Mouse (Mus musculus) CH12.LX (cell line): Measurements from ENCODE around the gene Thbs4. TPM values are rescaled to one million over a fixed set of nuclear protein-coding genes. Genes with fewer than 3 reads are reported as not detected.
A peak's percentile ranks its signal among the peaks of the same experiment; 100 is the strongest.

Experiments used
- DNase-seq: peaks from one replicate; pipeline ENCODE4 v3.0.0-alpha.2; 2013; ENCODE audit errors: extremely low read depth
- H3K27ac ChIP-seq: 2 replicates; pipeline ENCODE4 v1.5.1; 2012; ENCODE audit warnings: low read depth, mild to moderate bottlenecking, control low read depth, moderate library complexity; ENCODE audit not compliant: insufficient read depth
- H3K27me3 ChIP-seq: replicated peaks from 2 replicates; pipeline ENCODE3; 2012; ENCODE audit warnings: inconsistent platforms
- H3K36me3 ChIP-seq, 2 experiments: replicated peaks in 1 of 2; 2 replicates each; pipeline versions ENCODE3 to v1.6.1; 2012; ENCODE audit warnings: inconsistent platforms in 1 of 2, low read length in 1 of 2, mild to moderate bottlenecking in 1 of 2, mixed read lengths in 1 of 2, moderate library complexity in 1 of 2; ENCODE audit not compliant: control insufficient read depth in 1 of 2, insufficient read depth in 1 of 2
- H3K4me1 ChIP-seq, 2 experiments: 2 replicates each; pipeline ENCODE4 v1.6.1; 2012; ENCODE audit warnings: inconsistent platforms in 1 of 2, moderate library complexity in 1 of 2; ENCODE audit not compliant: insufficient read depth in 2 of 2, control insufficient read depth in 1 of 2
- H3K4me2 ChIP-seq: 2 replicates; pipeline ENCODE4 v1.6.1; 2012; ENCODE audit warnings: low read depth, mild to moderate bottlenecking, control low read depth; ENCODE audit not compliant: poor library complexity, insufficient read depth, severe bottlenecking
- H3K4me3 ChIP-seq, 3 experiments: fragments of 150-350 bp in 1 of 3; sonication (generic) in 1 of 3; replicated peaks in 1 of 3; 2 replicates each; pipeline versions ENCODE3 to v1.5.1; 2011 to 2012; ENCODE audit warnings: low read depth in 2 of 3, low read length in 2 of 3, mild to moderate bottlenecking in 2 of 3, moderate library complexity in 2 of 3, control low read depth in 1 of 3, improper control_type of control experiment in 1 of 3, inconsistent platforms in 1 of 3, mixed read lengths in 1 of 3; ENCODE audit not compliant: poor library complexity in 1 of 3
- H3K79me2 ChIP-seq: replicated peaks from 2 replicates; pipeline ENCODE4 v1.6.1; 2012; ENCODE audit warnings: mild to moderate bottlenecking, moderate library complexity; ENCODE audit not compliant: control insufficient read depth, poor library complexity, insufficient read depth, severe bottlenecking; ENCODE audit errors: extremely low read depth
- H3K9ac ChIP-seq: 2 replicates; pipeline ENCODE4 v1.6.1; 2012; ENCODE audit warnings: low read depth, mild to moderate bottlenecking, control low read depth, moderate library complexity; ENCODE audit not compliant: insufficient read depth
- H3K9me3 ChIP-seq: replicated peaks from 2 replicates; pipeline ENCODE3; 2012; ENCODE audit warnings: low read length, inconsistent platforms, mixed read lengths
- BHLHE40 ChIP-seq: IDR thresholded peaks from 2 replicates; pipeline ENCODE4 v1.6.1; 2011; ENCODE audit warnings: mild to moderate bottlenecking, low read depth, low read length, improper control_type of control experiment
- CHD1 ChIP-seq: IDR thresholded peaks from 2 replicates; pipeline ENCODE4 v1.6.1; 2012; ENCODE audit warnings: low read depth, low read length, improper control_type of control experiment, inconsistent platforms
- CHD2 ChIP-seq: IDR thresholded peaks from 2 replicates; pipeline ENCODE4 v1.6.1; 2011; ENCODE audit warnings: low read length, improper control_type of control experiment
- CTCF ChIP-seq, 2 experiments: IDR thresholded peaks in 1 of 2; conservative IDR thresholded peaks in 1 of 2; 2 replicates each; pipeline ENCODE4 v1.5.1; 2011 to 2012; ENCODE audit warnings: low read depth in 2 of 2, low read length in 2 of 2, improper control_type of control experiment in 1 of 2, inconsistent platforms in 1 of 2, mild to moderate bottlenecking in 1 of 2, moderate library complexity in 1 of 2
- ELF1 ChIP-seq: IDR thresholded peaks from 2 replicates; pipeline ENCODE4 v1.6.1; 2014; ENCODE audit warnings: low read depth, mild to moderate bottlenecking, inconsistent platforms, low read length, improper control_type of control experiment
- EP300 ChIP-seq: IDR thresholded peaks from 2 replicates; pipeline ENCODE4 v1.6.1; 2011; ENCODE audit warnings: low read length, improper control_type of control experiment
- ETS1 ChIP-seq: conservative IDR thresholded peaks from 2 replicates; pipeline ENCODE4 v1.6.1; 2012; ENCODE audit warnings: low read depth, mild to moderate bottlenecking, inconsistent platforms, low read length, improper control_type of control experiment, moderate library complexity
- HCFC1 ChIP-seq: IDR thresholded peaks from 2 replicates; pipeline ENCODE4 v1.6.1; 2012; ENCODE audit warnings: low read depth, mild to moderate bottlenecking, inconsistent platforms, low read length, improper control_type of control experiment
- IRF4 ChIP-seq: IDR thresholded peaks from 2 replicates; pipeline ENCODE4 v1.6.1; 2014; ENCODE audit warnings: low read depth, mild to moderate bottlenecking, inconsistent platforms, low read length, improper control_type of control experiment
- JUN ChIP-seq: IDR thresholded peaks from 2 replicates; pipeline ENCODE4 v1.6.1; 2011; ENCODE audit warnings: low read depth, mild to moderate bottlenecking, low read length, improper control_type of control experiment, moderate library complexity; ENCODE audit not compliant: insufficient read depth
- JUND ChIP-seq: conservative IDR thresholded peaks from 2 replicates; pipeline ENCODE4 v1.6.1; 2011; ENCODE audit warnings: low read depth, low read length, improper control_type of control experiment
- KAT2A ChIP-seq: IDR thresholded peaks from 2 replicates; pipeline ENCODE4 v1.6.1; 2012; ENCODE audit warnings: low read length, improper control_type of control experiment, inconsistent platforms; ENCODE audit not compliant: insufficient replicate concordance
- MAFK ChIP-seq: IDR thresholded peaks from 2 replicates; pipeline ENCODE4 v1.6.1; 2011; ENCODE audit warnings: low read length, improper control_type of control experiment; ENCODE audit not compliant: insufficient replicate concordance
- MAX ChIP-seq: IDR thresholded peaks from 2 replicates; pipeline ENCODE4 v1.6.1; 2011; ENCODE audit warnings: low read length, improper control_type of control experiment
- MAZ ChIP-seq: IDR thresholded peaks from 2 replicates; pipeline ENCODE4 v1.6.1; 2012; ENCODE audit warnings: low read depth, mild to moderate bottlenecking, inconsistent platforms, low read length, improper control_type of control experiment, moderate library complexity
- MEF2A ChIP-seq: IDR thresholded peaks from 2 replicates; pipeline ENCODE4 v1.6.1; 2014; ENCODE audit warnings: low read depth, mild to moderate bottlenecking, inconsistent platforms, low read length, improper control_type of control experiment, borderline replicate concordance
- MXI1 ChIP-seq: IDR thresholded peaks from 2 replicates; pipeline ENCODE4 v1.6.1; 2011; ENCODE audit warnings: mild to moderate bottlenecking, low read depth, low read length, improper control_type of control experiment
- MYC ChIP-seq: IDR thresholded peaks from 2 replicates; pipeline ENCODE4 v1.6.1; 2011; ENCODE audit warnings: low read depth, mild to moderate bottlenecking, improper control_type of control experiment, low read length
- NELFE ChIP-seq: IDR thresholded peaks from 2 replicates; pipeline ENCODE4 v1.6.1; 2011; ENCODE audit warnings: low read depth, low read length, improper control_type of control experiment
- NRF1 ChIP-seq: IDR thresholded peaks from 2 replicates; pipeline ENCODE4 v1.6.1; 2014; ENCODE audit warnings: low read depth, mild to moderate bottlenecking, inconsistent platforms, low read length, improper control_type of control experiment, moderate library complexity
- POLR2AphosphoS2 ChIP-seq: IDR thresholded peaks from 2 replicates; pipeline ENCODE4 v1.6.1; 2011; ENCODE audit warnings: low read depth, low read length, improper control_type of control experiment
- RAD21 ChIP-seq: IDR thresholded peaks from 2 replicates; pipeline ENCODE4 v1.6.1; 2011; ENCODE audit warnings: low read depth, mild to moderate bottlenecking, low read length, improper control_type of control experiment, moderate library complexity
- RCOR1 ChIP-seq: conservative IDR thresholded peaks from 2 replicates; pipeline ENCODE4 v1.6.1; 2012; ENCODE audit warnings: low read depth, mild to moderate bottlenecking, inconsistent platforms, low read length, improper control_type of control experiment
- SIN3A ChIP-seq: IDR thresholded peaks from 2 replicates; pipeline ENCODE4 v1.6.1; 2012; ENCODE audit warnings: low read length, improper control_type of control experiment, inconsistent platforms
- SMC3 ChIP-seq: IDR thresholded peaks from 2 replicates; pipeline ENCODE4 v1.6.1; 2011; ENCODE audit warnings: low read depth, low read length, improper control_type of control experiment
- TBP ChIP-seq: conservative IDR thresholded peaks from 2 replicates; pipeline ENCODE4 v1.6.1; 2011; ENCODE audit warnings: low read depth, low read length, improper control_type of control experiment
- TCF12 ChIP-seq: IDR thresholded peaks from 2 replicates; pipeline ENCODE4 v1.6.1; 2014; ENCODE audit warnings: low read depth, mild to moderate bottlenecking, inconsistent platforms, low read length, improper control_type of control experiment
- UBTF ChIP-seq: IDR thresholded peaks from 2 replicates; pipeline ENCODE4 v1.6.1; 2012; ENCODE audit warnings: low read depth, mild to moderate bottlenecking, inconsistent platforms, low read length, improper control_type of control experiment, moderate library complexity
- USF1 ChIP-seq: IDR thresholded peaks from 2 replicates; pipeline ENCODE4 v1.6.1; 2014; ENCODE audit warnings: low read depth, mild to moderate bottlenecking, inconsistent platforms, low read length, improper control_type of control experiment
- USF2 ChIP-seq: conservative IDR thresholded peaks from 2 replicates; pipeline ENCODE4 v1.6.1; 2011; ENCODE audit warnings: low read depth, low read length, improper control_type of control experiment
- ZC3H11A ChIP-seq: IDR thresholded peaks from 2 replicates; pipeline ENCODE4 v1.6.1; 2012; ENCODE audit warnings: low read depth, mild to moderate bottlenecking, inconsistent platforms, low read length, improper control_type of control experiment
- ZKSCAN1 ChIP-seq: IDR thresholded peaks from 2 replicates; pipeline ENCODE4 v1.6.1; 2012; ENCODE audit warnings: low read depth, inconsistent platforms, low read length, improper control_type of control experiment, borderline replicate concordance
- ZMIZ1 ChIP-seq: IDR thresholded peaks from 2 replicates; pipeline ENCODE4 v1.6.1; 2012; ENCODE audit warnings: low read depth, mild to moderate bottlenecking, inconsistent platforms, low read length, improper control_type of control experiment
- ZNF384 ChIP-seq: IDR thresholded peaks from 2 replicates; pipeline ENCODE4 v1.6.1; 2012; ENCODE audit warnings: low read depth, low read length, improper control_type of control experiment, inconsistent platforms
- dilution Hi-C: fragments of 300-500 bp; cut with MboI; formaldehyde crosslinking; loops from 2 replicates; pipeline ENCODE4 v1.14.3; 2020; ENCODE audit warnings: low sequenced_read_pairs; ENCODE audit not compliant: extremely low pct_unique_long_range_greater_than_20kb, extremely low pct_ligation_motif_present
- in situ Hi-C: fragments of 300-500 bp; cut with MboI; formaldehyde crosslinking; loops from 3 replicates; pipeline ENCODE4 v1.14.3; 2019; ENCODE audit warnings: low sequenced_read_pairs, low pct_ligation_motif_present, low pct_unique_long_range_greater_than_20kb, mixed read lengths
- polyA plus RNA-seq: library from polyadenylated mRNA; unstranded; fragments of >175 nt; gene quantifications from 2 replicates; pipeline ENCODE4 v1.2.1, GENCODE M21; 2012; ENCODE audit warnings: low read depth; ENCODE audit not compliant: insufficient read length
- total RNA-seq, 2 experiments: library from RNA; depleted of rRNA; stranded (reverse); fragments of 300-350 nt in 1 of 2; fragments of >200 nt in 1 of 2; gene quantifications; 2 replicates each; pipeline ENCODE4 v1.2.3; 2012 to 2014

Thbs4 gene
- total and polyA plus RNA-seq, 3 experiments = not detected

- Histone ChIP-seq H3K36me3 (no peaks in the 10 kb centered on the region), H3K9ac (no peak overlapping the region), H3K9me3 (peaks cover 3% of the 10 kb centered on the region), H3K27me3 (no peaks in the 10 kb centered on the region), H3K4me2 (peak overlapping the region; percentile 67), H3K27ac (no peak overlapping the region), H3K4me3 (peak overlapping the region in 1 of 3 experiments; percentile 36), H3K4me1 (peaks cover 2 to 3% of the 10 kb centered on the region in 2 experiments; a peak in 2 of 4 replicates), H3K79me2 (no peaks in the 10 kb centered on the region)
- TF ChIP-seq CHD2 (no peak), MEF2A (peak; percentile 31; the same call in 1 of the 2 replicates), CTCF (conservative IDR thresholded peaks at IDR 0.05 in 1 of 2, IDR thresholded peaks at IDR 0.05 in 1 of 2; ENCODE audit: low read depth in 2 of 2, low read length in 2 of 2) (peak; percentile 45 to 90; a peak in 3 of 4 replicates), ZNF384 (no peak), SMC3 (peak; percentile 80), USF2 (no peak), MYC (peak; percentile 68; the same call in 1 of the 2 replicates), NRF1 (peak; percentile 36; the same call in 1 of the 2 replicates), RCOR1 (no peak), ZC3H11A (peak; percentile 51; the same call in 1 of the 2 replicates), ELF1 (peak; percentile 36; the same call in 1 of the 2 replicates), MAZ (0 out of 2 replicates have a peak, but pooled peaks have one; percentile 44), MAX (peak; percentile 78), JUND (no peak), KAT2A (no peak), EP300 (0 out of 2 replicates have a peak, but pooled peaks have one; percentile 14), IRF4 (no peak; the same call in 1 of the 2 replicates), ETS1 (no peak), NELFE (peak; percentile 45; the same call in 1 of the 2 replicates), TBP (0 out of 2 replicates have a peak, but pooled peaks have one; percentile 3), UBTF (no peak), MXI1 (no peak), CHD1 (no peak), USF1 (no peak), HCFC1 (peak; percentile 25; the same call in 1 of the 2 replicates), RAD21 (peak; percentile 89), ZMIZ1 (no peak), JUN (no peak), ZKSCAN1 (no peak), BHLHE40 (no peak), POLR2AphosphoS2 (no peak), SIN3A (no peak), TCF12 (peak; percentile 30; the same call in 1 of the 2 replicates), MAFK (no peak)
- DNase-seq = peak; percentile 69
- in situ Hi-C loops = loop anchor here (10.0 to 25.0 kb wide), 5 partner anchors 213 to 960 kb away; no protein-coding TSS in a partner anchor
- dilution Hi-C loops = no loop called here
Observed at GRCm38 (mm10) chr13:92751726-92752565, 42.7 kb downstream of the Thbs4 start.
